Mouse (Mus musculus) testis, postnatal 14 days (tissue): ENCODE results near the gene Elf1.
"Not testable (repeated sequence)": the region's sequence is repeated elsewhere in the genome, so short reads cannot be mapped to it uniquely, and the experiment has no call there.

ENCODE experiments used
- DNase-seq: peaks from one replicate; pipeline ENCODE4 v3.0.0; 2021; ENCODE audit warnings: low spot score

Elf1 gene

GRCm38 (mm10) chr14:79521056-79521455, 40.1 kb downstream of the Elf1 start:
- no peak for DNase-seq

- DNase-seq = no peak
Measured at GRCm38 (mm10) chr14:79521471-79522117, 40.6 kb downstream of the Elf1 start.

- no peak for DNase-seq
Measured at GRCm38 (mm10) chr14:79522387-79522786, 41.4 kb downstream of the Elf1 start.

- DNase-seq = not testable (repeated sequence)
Measured at GRCm38 (mm10) chr14:79526106-79526505, 45.1 kb downstream of the Elf1 start.

DNA sequence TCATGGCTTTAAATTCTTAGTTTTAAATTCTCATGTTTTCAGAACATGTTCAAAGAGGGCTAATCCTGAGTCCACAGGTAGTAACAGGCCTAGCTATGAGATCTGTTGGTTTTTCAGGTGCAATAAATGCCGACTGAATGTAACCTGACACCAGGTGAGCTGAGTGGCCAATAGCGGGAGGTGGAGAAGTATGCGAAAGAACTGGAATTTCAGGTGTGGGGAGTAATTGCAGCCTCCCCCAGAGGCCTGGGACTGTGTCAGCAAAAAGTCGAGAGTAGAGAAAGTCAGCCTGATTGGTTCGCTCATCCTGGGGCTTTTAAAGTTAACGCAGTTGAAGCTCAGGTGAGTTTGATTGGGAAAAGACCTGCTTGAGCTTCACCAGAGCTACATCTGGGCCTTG, 46.7 kb downstream of the Elf1 start:
- DNase-seq = peak; percentile 15

DNA sequence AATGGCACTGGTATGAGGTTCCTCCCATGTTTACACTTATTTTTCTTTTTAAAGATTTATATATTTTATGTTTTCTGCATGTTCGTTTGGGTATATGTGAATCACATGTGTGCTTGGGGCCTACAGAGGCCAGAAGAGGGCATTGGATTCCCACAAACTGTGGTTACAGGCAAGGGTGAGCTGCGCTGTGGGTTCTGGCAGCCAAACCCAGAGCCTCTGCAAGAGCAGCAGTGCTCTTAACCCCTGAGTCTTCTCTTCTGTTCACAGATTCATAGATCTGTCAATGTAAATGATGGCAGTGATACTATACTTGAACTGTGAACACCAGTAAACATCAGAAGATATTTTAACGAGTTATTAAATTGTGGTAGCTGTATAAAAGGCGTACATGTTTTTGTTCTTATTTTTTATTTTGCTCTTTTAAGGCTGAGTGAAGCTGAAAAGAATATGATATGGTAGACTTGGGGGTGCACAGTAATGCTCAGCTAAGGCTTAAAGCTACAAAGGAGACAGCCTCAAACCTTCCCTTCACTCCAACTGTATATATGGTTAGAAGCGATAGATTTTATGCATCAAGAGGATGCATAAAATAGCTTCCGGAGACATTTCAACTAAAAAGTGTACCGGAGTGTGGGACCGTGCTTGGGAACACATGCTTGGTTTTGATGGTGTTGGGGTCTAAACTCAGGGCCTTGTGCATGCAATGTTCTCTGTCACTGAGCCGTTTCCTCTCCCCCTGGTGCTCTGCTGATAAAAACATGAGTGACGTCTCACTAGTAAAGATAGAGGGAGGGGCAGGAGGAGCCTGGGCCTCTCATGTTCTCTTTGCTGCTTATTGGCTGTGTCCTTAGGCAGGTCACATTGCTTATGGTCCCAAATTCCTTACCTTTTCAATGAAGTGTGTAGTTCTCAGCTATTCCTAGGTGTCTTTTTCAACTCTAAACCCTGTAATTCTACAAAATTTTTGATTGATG, 48.9 kb downstream of the Elf1 start:
- no peak for DNase-seq

- DNase-seq = no peak
Measured at GRCm38 (mm10) chr14:79530761-79531160, 49.8 kb downstream of the Elf1 start.

DNA sequence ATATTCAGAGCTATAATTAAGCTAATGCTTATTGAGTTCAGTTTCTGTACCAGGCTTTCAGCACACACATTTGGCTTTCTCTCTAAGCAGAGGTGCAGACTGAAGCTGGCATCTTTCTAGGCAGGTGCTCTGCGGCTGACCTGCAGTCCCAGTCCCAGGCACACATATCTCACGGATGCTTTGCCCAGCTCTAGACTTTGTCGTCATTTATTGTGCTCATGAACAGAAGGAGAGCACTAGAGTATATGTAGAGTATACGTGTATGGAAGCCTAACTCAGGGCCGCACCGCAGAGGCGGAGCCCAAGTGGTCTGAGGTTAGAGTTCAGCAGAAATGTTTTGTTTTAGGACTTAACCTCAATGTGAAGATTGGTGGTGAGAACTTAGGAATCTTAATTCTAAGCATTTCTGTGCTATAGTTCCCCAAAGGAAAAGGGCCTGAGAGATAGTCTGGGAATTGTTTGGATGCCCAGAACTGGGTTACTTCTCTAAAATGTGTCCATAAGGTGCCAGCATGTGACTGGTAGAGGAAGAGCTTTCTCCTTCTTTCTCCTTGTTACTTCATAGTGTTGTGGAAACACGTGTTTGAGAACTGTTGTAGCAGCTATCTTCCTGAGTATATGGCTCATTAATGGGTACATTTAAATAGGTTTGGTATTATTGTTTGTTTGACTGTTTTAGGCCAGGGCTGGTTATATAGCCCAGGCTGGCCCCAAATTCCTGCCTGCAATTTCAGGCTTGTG, 51.2 kb downstream of the Elf1 start:
- DNase-seq = no peak

DNA sequence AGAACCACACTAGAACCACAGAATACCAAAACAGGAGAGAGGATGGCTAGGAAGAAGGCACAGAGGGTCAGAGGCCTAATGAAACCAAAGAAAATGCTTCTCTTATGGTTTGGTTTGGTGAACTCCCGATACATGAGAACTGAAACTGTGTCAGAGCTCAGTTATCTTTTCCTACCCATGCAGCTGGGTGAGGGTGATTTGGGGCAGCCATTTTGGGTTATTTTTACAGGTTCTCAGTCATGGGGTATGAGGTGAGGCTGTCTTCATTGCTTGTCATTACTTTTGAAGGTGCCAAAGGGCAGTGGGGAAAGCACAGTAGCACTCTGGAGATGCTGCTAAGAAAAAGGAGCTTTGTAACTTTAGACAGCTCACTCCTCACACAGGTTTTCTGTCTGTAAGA, 52.4 kb downstream of the Elf1 start:
- DNase-seq = no peak

- DNase-seq = no peak
Measured at GRCm38 (mm10) chr14:79534206-79534605, 53.2 kb downstream of the Elf1 start.

DNA sequence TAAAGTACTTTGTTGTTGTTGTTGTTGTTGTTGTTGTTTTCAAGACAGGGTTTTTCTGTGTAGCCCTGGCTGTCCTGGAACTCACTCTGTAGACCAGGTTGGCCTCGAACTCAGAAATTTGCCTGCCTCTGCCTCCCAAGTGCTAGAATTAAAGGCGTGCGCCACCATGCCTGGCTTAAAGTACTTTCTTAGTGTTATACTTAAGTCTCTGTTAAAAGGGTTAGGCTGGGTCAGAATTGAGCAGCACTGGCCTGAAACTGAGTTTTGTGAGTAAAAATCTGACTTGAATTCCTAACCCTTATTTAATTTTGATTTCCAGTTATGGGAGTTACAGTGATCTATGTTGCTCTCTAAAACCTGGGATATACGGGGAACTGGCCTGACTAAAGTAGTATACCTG, 53.7 kb downstream of the Elf1 start:
- not testable (repeated sequence) for DNase-seq

DNA sequence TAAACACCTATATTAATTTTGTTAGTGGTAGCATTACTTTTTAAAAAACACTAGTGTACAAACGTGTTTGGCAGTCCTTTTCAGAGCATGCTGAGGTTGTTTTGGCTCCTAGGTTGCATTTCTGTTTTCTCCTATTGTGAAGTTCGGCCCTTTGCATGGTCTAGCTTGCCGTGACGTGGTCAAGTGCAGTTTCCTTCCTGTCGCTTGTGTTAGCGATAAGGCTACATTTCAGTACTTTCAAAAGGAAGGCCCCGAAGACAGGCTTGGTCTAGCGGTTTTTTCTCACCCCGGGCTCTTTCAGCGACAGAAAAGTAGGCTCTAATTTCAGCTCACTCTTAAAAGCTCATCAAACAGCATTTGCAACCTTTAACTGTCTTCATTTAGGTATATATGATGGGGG, 54.3 kb downstream of the Elf1 start:
- DNase-seq = no peak

GRCm38 (mm10) chr14:79536011-79536410, 55.0 kb downstream of the Elf1 start:
- DNase-seq = no peak

GRCm38 (mm10) chr14:79536837-79537236, 55.8 kb downstream of the Elf1 start:
- DNase-seq = no peak

DNA sequence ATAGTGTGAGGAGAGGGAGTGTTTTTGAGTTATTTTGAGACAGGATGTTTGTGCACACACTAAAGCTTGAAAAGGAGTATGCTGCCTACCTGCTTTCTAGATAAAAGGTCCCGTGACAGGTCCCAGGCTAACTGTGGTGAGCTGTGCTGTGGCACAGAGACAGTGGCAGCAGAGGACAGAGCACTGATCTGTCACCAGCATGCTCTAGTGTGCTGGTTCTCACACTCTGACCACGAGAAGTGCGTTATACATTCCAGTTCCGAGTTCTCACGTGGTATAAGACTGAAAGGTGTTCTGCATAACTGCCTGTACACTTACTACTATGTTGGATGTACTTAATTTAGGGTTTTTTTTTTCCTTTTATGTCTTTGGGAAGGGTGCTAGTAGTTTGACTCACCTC, 56.5 kb downstream of the Elf1 start:
- DNase-seq = no peak

DNA sequence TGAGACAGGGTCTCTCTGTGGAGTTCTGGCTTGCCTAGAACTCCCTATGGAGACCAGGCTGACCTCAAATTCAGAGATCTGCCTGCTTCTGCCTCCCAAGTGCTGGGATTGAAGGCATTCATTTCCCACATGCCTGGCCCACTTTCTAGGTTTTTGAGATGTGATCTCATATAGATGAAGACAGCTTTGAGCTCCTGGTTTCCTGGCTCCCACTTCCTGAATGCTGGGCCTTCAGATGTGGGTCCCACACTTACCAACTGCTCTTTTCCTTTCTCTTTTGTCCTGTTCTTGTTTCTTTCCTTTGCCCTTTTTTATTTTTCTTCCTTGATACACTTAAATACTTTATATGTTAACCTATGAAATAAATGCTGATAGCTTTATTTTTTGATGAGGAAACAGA, 56.9 kb downstream of the Elf1 start:
- no peak for DNase-seq

- DNase-seq = no peak
Measured at GRCm38 (mm10) chr14:79541606-79542005, 60.6 kb downstream of the Elf1 start.

DNA sequence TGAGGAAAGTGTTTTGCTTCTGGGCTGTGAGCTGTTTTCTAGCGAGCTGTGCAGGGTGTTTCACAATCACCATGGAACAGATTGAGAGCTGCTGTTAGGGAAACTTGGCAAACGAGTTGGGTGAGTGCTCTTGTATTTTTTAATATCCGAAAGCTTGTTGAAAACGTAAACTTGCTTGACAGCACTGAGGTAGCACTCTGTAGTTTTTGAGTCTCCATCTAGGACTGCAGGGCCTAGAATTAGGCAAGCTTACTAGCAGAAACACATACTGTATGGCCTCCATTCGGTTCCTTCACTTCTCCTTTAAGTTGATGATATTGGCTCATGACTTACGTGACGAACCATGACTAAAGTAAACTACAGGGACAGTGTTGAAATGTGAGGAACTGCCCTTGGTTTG, 68.3 kb downstream of the Elf1 start:
- peak; percentile 14 for DNase-seq

GRCm38 (mm10) chr14:79551929-79552328, 70.9 kb downstream of the Elf1 start:
- no peak for DNase-seq

DNA sequence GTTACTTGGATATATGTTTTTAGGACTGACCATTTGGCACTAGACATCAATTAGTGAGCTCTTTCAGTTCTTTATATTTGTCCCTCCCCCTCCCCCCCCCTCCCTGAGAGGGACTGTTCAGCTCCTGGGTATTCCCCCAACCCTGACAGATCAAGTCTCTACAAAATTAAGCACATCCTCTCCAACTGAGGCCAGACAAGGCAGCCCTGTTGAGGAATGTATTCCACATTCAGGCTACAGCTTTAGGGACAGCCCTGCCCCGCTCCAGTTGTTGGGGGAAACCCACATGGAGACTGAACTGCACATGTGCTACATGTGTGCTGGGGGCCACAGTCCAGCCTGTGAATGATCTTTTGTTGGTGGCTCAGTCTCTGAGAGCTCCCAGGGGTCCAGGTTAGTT, 71.9 kb downstream of the Elf1 start:
- no peak for DNase-seq

DNA sequence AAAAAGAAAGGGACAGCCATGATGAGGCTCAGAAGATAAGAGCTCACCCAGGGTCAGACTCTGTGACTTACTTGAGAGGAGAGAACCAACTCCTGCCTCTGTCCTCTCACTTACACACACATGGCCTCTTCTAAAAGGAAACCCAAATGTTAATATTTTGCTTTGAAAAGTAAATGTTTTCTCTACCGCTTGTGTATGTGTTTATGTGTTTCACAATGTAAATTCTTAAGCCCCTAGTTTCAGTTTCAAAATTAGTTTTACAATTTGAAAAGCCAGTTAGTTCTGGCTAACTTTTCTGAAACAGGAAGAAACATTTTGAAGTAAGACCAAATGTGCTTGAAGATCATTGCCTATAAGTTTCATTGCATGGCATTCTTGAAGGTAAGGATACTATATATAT, 76.8 kb downstream of the Elf1 start:
- no peak for DNase-seq

- no peak for DNase-seq
Measured at GRCm38 (mm10) chr14:79562745-79563144, 81.8 kb downstream of the Elf1 start.

DNA sequence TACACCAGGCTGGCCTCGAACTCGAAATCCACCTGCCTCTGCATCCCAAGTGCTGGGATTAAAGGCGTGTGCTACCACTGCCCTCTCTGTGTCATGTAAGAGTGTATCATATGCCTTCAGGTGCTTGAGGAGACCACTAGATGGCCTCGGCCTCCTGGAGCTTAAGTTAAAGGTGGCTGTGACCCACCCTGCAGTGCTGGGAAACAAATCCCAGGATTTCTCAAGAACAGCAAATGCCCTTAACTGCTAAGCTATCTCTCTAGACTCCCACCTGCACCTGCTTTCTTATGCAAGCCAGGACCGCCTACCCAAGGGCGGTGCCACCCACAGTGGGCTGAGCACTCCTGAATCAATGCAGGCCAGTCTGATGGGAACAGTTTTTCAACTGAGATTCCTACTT, 83.8 kb downstream of the Elf1 start:
- DNase-seq = no peak
